Mouse (Mus musculus) 416B (cell line): ENCODE measurements at regions not wholly inside any gene's neighbourhood (a gene's known extent, or its start where the extent isn't known, plus 50 kb on each side); places are given as distances from the start of the nearest gene placed in this dataset.
A peak's percentile ranks its signal among the peaks of the same experiment; 100 is the strongest.

Source experiments
- DNase-seq: peaks from one replicate; pipeline ENCODE4 v3.0.0; 2011; ENCODE audit warnings: low read depth

DNA sequence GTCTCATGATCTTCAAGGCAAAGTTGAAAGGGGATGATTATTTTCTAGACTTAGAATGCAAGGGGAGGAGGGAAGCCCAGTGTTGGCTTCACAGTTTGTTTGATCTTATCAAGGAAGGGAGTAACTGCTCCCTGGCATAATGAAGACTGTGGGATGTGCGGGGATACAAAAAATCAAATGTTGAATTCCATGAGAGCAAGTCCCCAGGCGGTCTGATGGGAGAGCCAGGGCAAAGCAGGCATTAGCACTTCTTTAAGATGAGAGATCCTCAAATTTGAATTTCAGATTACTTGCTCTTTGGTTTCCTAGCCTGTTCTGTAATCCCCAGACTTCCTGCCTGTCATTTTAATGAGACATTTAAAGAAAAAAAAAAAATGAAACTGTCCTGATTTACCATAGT is 525.6 kb upstream of the Man1a start:
- no peak for DNase-seq

DNA sequence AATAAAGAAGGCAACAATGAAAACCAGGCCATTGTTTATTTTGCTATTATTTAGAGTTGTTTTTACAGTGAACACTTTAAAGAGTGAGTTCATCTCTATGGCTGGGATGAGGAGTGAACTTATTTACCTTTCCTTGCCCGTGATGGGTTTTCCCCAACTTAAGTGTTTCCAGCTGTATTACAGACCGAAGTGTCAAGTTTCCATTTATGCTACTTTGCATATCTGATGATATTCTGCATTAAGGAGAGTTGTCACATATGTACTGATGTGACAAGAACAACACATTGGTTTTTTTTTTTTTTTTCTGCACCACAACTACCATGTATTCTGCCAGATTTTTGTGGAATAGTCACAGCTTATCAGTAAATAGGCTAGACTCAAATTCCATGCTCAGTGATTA is 518.7 kb upstream of the Man1a start:
- no peak for DNase-seq

DNA sequence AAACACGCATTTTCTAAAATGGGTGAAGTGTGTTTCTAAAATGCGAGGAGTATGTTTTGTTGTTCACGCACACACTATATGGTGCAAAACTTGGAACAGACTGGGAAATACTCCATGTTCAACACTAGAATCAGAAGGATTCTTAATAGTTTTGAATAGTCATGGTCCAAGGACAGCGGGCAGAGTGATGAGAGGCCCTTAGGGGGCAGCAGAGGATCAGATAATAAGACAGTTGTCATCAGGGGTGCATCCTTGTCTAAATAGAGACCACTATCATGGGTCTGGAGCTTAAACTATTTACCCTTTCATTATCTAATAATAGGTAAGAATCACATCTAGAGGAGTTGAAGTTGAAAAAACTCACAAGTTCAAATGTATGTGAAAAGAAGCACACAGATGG is 482.2 kb upstream of the Man1a start:
- peak; percentile 41 for DNase-seq

DNA sequence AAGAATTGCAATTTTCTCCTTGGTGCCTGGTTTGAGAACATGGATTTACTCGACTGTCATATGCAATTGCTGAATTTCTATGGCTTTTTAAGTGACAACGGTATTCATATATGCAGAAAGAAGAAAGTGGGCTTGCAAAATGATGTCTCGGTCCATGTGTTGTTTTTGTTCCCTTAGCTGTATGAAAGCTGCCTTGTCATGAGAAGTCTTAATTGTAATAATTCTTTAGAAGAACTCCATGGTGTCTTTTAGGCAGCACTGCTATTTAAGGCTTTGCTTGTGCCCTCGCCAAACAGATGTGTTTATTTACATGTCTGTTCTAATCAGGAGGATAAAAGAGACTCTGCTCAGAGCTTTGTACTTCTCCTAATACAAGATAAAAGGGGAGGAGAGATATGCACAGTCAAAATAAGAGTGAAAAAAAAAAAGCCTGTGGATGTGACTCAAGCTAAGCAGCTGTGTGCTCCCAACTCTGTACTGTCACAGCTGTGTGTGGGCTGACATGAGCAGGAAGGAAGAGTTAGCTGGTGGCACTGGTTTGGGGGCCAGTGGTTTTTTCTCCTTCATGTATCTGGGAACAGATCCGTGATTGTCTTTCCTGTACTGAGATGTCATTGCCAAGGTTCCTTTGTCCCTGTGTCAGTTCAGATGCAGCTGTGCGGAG is 475.5 kb upstream of the Man1a start:
- DNase-seq = no peak

DNA sequence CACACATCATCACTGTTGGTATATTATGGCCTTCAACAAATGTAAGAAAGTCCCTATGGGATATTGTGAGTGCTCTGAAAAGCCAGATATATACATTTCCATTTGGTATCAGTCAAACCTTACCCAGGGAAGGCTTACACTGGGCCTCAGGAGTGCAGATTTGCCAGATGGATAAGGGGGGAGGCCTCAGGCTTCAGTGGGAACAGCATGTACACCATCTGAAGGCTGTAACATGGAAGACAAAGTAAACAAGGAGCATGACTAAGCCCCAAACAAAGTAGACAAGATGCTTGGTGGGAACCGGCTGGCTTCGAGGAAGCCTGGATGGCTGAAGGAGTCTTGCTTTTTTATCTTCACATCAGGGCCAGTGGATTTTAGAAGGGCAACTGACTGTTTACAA is 474.3 kb upstream of the Man1a start:
- DNase-seq = no peak

DNA sequence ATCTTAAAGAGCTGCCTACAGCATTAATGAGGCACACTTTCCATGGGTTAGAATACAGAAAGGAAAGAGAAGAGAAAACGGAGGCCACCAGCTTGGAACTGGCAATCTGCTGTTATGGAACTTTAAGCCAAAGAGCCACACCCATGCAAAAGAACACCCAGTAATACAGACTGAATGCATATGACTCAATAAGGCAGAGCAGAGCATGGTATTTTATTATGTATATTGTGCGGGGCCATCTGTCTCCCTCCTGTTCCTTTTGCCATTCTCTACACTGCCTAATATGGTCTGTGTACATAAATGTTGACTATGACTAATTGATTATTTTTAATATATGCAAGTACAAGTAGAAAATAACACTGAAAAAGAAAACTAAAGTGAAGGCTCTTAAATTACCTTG is 472.6 kb upstream of the Man1a start:
- DNase-seq = no peak

DNA sequence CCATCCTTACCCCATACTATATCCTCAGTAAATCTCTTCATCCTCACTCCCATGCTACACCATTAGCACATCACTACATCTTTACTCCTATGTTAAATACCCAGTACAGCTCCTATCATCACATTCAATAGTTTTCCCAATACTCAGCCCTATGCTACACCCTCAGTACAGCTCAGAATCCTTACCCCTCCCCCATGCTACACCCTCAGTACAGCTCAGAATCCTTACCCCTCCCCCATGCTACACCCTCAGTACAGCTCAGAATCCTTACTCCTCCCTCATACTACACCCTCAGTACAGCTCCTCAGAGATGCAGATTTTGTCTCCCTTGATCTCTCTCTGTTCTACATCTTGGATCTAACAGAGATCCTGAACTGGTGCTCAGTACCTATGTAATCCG is 472.1 kb upstream of the Man1a start:
- DNase-seq = no peak

DNA sequence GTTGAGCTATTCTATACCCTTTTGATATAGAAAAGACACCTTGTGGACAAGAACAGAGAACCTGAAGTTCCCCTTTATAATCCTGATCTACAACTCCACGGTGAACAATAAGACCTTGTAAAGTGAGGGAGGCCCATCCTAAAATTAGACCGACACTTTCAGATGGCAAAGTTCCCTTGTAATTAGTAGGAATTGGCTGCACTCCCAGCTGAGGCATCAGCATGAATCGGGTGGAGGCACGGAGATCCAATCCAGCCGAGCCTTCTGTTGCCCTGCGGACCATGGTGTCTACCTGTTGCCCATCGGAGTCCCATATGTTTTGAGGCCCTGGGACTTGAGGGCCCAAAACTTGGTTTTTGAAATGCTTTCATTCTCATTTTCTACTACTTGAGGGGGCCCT is 456.2 kb upstream of the Man1a start:
- DNase-seq = no peak

DNA sequence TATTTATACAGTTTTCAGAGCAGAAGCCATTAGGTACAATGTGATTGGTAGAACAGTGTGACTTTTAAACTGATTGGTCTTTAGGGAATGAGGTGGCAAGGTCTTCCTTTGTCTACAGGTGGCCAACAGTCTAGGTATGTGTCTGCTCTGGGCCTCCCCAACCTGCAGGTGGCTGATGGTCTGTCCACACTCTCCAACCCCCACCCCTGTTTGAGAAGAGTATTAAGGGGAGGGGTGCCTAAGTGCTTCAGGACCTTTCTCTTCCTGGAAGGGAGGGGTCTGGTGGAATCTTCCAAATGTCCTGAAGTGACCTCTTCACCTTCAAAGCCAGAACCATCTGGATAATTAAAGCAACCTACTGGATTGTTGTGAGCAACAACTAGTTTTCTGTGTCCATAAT is 434.4 kb upstream of the Man1a start:
- no peak for DNase-seq

DNA sequence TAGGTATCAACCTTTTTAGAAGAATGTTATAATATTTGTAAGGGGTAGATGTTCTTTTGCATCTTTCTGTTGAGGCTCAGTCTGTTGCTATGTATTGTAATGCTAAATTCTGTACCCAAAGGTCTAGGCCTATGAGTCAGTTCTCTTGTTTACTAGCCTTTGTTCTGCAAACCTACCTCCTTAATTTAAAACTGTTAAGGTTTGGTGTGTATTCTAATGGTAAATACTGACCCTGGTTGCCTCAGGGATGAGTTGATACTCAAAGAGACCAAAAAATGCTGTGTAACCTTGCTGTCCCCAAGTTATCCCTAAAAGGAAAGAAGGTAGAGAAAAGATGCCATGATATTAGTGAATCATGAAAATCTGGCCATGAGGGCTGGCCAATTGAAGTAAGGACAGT is 433.4 kb upstream of the Man1a start:
- DNase-seq = no peak
